Mouse (Mus musculus) embryonic fibroblast, embryonic 13.5 days (primary cell): ENCODE measurements around the gene Aacs.

Experiments
- CTCF ChIP-seq: IDR thresholded peaks from 2 replicates; pipeline ENCODE4 v1.5.1; 2011; ENCODE audit warnings: mild to moderate bottlenecking, control low read depth, low read length, moderate library complexity, borderline replicate concordance; ENCODE audit not compliant: insufficient read depth
- POLR2A ChIP-seq: IDR thresholded peaks from 2 replicates; pipeline ENCODE4 v1.6.1; 2011; ENCODE audit warnings: low read depth, mild to moderate bottlenecking, control low read depth, low read length, moderate library complexity

GRCm38 (mm10) chr5:125502186-125502585 lies 26.6 kb downstream of the Aacs start:
- TF ChIP-seq POLR2A (no peak), CTCF (no peak)
